Mouse (Mus musculus) MEL (cell line): ENCODE measurements around the gene BC024063. TPM values are rescaled to one million over a fixed set of nuclear protein-coding genes. Genes with fewer than 3 reads are reported as not detected.

ENCODE experiments used
- DNase-seq: peaks from one replicate; pipeline ENCODE4 v3.0.0; 2011; ENCODE audit warnings: low read depth, low spot score
- H3K27ac ChIP-seq: 2 replicates; pipeline ENCODE4 v1.5.1; 2012; ENCODE audit warnings: low read depth, mild to moderate bottlenecking, control low read depth, low read length, moderate library complexity; ENCODE audit not compliant: control insufficient read depth
- H3K27me3 ChIP-seq, 2 experiments: fragments of 150-350 bp in 1 of 2; sonication (generic) in 1 of 2; 2 replicates each; pipeline ENCODE4 v1.6.1; 2012; ENCODE audit warnings: low read length in 2 of 2, mild to moderate bottlenecking in 2 of 2, improper control_type of control experiment in 1 of 2, moderate library complexity in 1 of 2; ENCODE audit not compliant: insufficient read depth in 2 of 2, control insufficient read depth in 1 of 2
- H3K36me3 ChIP-seq, 2 experiments: 2 replicates each; pipeline ENCODE4 v1.6.1; 2012 to 2014; ENCODE audit warnings: low read length in 2 of 2, improper control_type of control experiment in 1 of 2, inconsistent platforms in 1 of 2, mild to moderate bottlenecking in 1 of 2; ENCODE audit not compliant: insufficient read depth in 2 of 2, control insufficient read depth in 1 of 2
- H3K4me1 ChIP-seq, 2 experiments: fragments of 150-350 bp in 1 of 2; sonication (generic) in 1 of 2; 2 replicates each; pipeline ENCODE4 v1.6.1; 2012; ENCODE audit warnings: low read length in 2 of 2, improper control_type of control experiment in 1 of 2, mild to moderate bottlenecking in 1 of 2; ENCODE audit not compliant: insufficient read depth in 2 of 2, control insufficient read depth in 1 of 2
- H3K4me3 ChIP-seq, 2 experiments: fragments of 150-350 bp in 1 of 2; sonication (generic) in 1 of 2; 2 replicates each; pipeline ENCODE4 v1.5.1; 2012; ENCODE audit warnings: low read depth in 2 of 2, low read length in 2 of 2, mild to moderate bottlenecking in 2 of 2, moderate library complexity in 2 of 2, control low read depth in 1 of 2, improper control_type of control experiment in 1 of 2; ENCODE audit not compliant: control insufficient read depth in 1 of 2, insufficient read depth in 1 of 2
- H3K79me2 ChIP-seq: 2 replicates; pipeline ENCODE4 v1.6.1; 2012; ENCODE audit warnings: mild to moderate bottlenecking, low read length, moderate library complexity; ENCODE audit not compliant: control insufficient read depth, poor library complexity, insufficient read depth
- H3K9ac ChIP-seq: 2 replicates; pipeline ENCODE4 v1.6.1; 2012; ENCODE audit warnings: low read depth, mild to moderate bottlenecking, control low read depth, low read length, moderate library complexity; ENCODE audit not compliant: control insufficient read depth, poor library complexity, severe bottlenecking
- H3K9me3 ChIP-seq: fragments of 150-350 bp; sonication (generic); replicated peaks from 2 replicates; pipeline ENCODE4 v1.6.1; 2012; ENCODE audit warnings: mild to moderate bottlenecking, low read length, improper control_type of control experiment, moderate library complexity; ENCODE audit not compliant: insufficient read depth
- BHLHE40 ChIP-seq: IDR thresholded peaks from 2 replicates; pipeline ENCODE4 v1.6.1; 2012; ENCODE audit warnings: low read depth, mild to moderate bottlenecking, inconsistent platforms, low read length, improper control_type of control experiment, borderline replicate concordance
- CHD2 ChIP-seq: IDR thresholded peaks from 2 replicates; pipeline ENCODE4 v1.6.1; 2011; ENCODE audit warnings: low read length, improper control_type of control experiment
- E2F4 ChIP-seq: IDR thresholded peaks from 2 replicates; pipeline ENCODE4 v1.6.1; 2011; ENCODE audit warnings: low read depth, low read length, improper control_type of control experiment, borderline replicate concordance
- ELF1 ChIP-seq: IDR thresholded peaks from 2 replicates; pipeline ENCODE4 v1.6.1; 2014; ENCODE audit warnings: low read depth, mild to moderate bottlenecking, inconsistent platforms, low read length, improper control_type of control experiment, moderate library complexity
- EP300 ChIP-seq, 2 experiments: IDR thresholded peaks; 2 replicates each; pipeline ENCODE4 v1.6.1; 2011; ENCODE audit warnings: improper control_type of control experiment in 2 of 2, low read length in 2 of 2, low read depth in 1 of 2, mild to moderate bottlenecking in 1 of 2
- ETS1 ChIP-seq: IDR thresholded peaks from 2 replicates; pipeline ENCODE4 v1.6.1; 2012; ENCODE audit warnings: low read depth, mild to moderate bottlenecking, inconsistent platforms, low read length, improper control_type of control experiment, moderate library complexity
- GABPA ChIP-seq: IDR thresholded peaks from 2 replicates; pipeline ENCODE4 v1.6.1; 2012; ENCODE audit warnings: low read depth, mild to moderate bottlenecking, inconsistent platforms, low read length, improper control_type of control experiment, moderate library complexity
- GATA1 ChIP-seq: IDR thresholded peaks from 2 replicates; pipeline ENCODE4 v1.6.1; 2011; ENCODE audit warnings: low read depth, low read length, improper control_type of control experiment
- HCFC1 ChIP-seq: IDR thresholded peaks from 2 replicates; pipeline ENCODE4 v1.6.1; 2012; ENCODE audit warnings: low read depth, mild to moderate bottlenecking, inconsistent platforms, low read length, improper control_type of control experiment, moderate library complexity
- KAT2A ChIP-seq: conservative IDR thresholded peaks from 2 replicates; pipeline ENCODE4 v1.6.1; 2012; ENCODE audit warnings: low read depth, low read length, improper control_type of control experiment, inconsistent platforms
- MAFK ChIP-seq: IDR thresholded peaks from 2 replicates; pipeline ENCODE4 v1.6.1; 2011; ENCODE audit warnings: low read depth, mild to moderate bottlenecking, low read length, improper control_type of control experiment, borderline replicate concordance
- MAX ChIP-seq: IDR thresholded peaks from 2 replicates; pipeline ENCODE4 v1.6.1; 2011; ENCODE audit warnings: low read length, improper control_type of control experiment
- MAZ ChIP-seq: IDR thresholded peaks from 2 replicates; pipeline ENCODE4 v1.6.1; 2012; ENCODE audit warnings: low read depth, mild to moderate bottlenecking, inconsistent platforms, low read length, improper control_type of control experiment
- MXI1 ChIP-seq: IDR thresholded peaks from 2 replicates; pipeline ENCODE4 v1.6.1; 2011; ENCODE audit warnings: mild to moderate bottlenecking, low read depth, low read length, improper control_type of control experiment
- MYC ChIP-seq: IDR thresholded peaks from 2 replicates; pipeline ENCODE4 v1.6.1; 2011; ENCODE audit warnings: low read depth, mild to moderate bottlenecking, low read length, improper control_type of control experiment, moderate library complexity
- NELFE ChIP-seq: IDR thresholded peaks from 2 replicates; pipeline ENCODE4 v1.6.1; 2011; ENCODE audit warnings: low read depth, low read length, improper control_type of control experiment
- NRF1 ChIP-seq: IDR thresholded peaks from 2 replicates; pipeline ENCODE4 v1.6.1; 2014; ENCODE audit warnings: low read depth, mild to moderate bottlenecking, inconsistent platforms, low read length, improper control_type of control experiment, moderate library complexity; ENCODE audit not compliant: poor library complexity, insufficient read depth, severe bottlenecking
- POLR2AphosphoS2 ChIP-seq: IDR thresholded peaks from 2 replicates; pipeline ENCODE4 v1.6.1; 2011; ENCODE audit warnings: low read length, improper control_type of control experiment
- RAD21 ChIP-seq: IDR thresholded peaks from 2 replicates; pipeline ENCODE4 v1.6.1; 2011; ENCODE audit warnings: mild to moderate bottlenecking, low read depth, low read length, improper control_type of control experiment
- SMC3 ChIP-seq: IDR thresholded peaks from 2 replicates; pipeline ENCODE4 v1.6.1; 2011; ENCODE audit warnings: low read depth, low read length, improper control_type of control experiment
- TAL1 ChIP-seq: IDR thresholded peaks from 2 replicates; pipeline ENCODE4 v1.6.1; 2012; ENCODE audit warnings: mild to moderate bottlenecking, inconsistent platforms, low read length, moderate library complexity, mixed read lengths
- TBP ChIP-seq: IDR thresholded peaks from 2 replicates; pipeline ENCODE4 v1.8.0; 2011; ENCODE audit warnings: low read depth, low read length, improper control_type of control experiment
- TCF12 ChIP-seq: IDR thresholded peaks from 2 replicates; pipeline ENCODE4 v1.6.1; 2014; ENCODE audit warnings: low read depth, mild to moderate bottlenecking, inconsistent platforms, low read length, improper control_type of control experiment, moderate library complexity
- UBTF ChIP-seq: IDR thresholded peaks from 2 replicates; pipeline ENCODE4 v1.6.1; 2012; ENCODE audit warnings: low read depth, mild to moderate bottlenecking, inconsistent platforms, low read length, improper control_type of control experiment, moderate library complexity, borderline replicate concordance; ENCODE audit not compliant: insufficient read depth
- ZC3H11A ChIP-seq: IDR thresholded peaks from 2 replicates; pipeline ENCODE4 v1.6.1; 2012; ENCODE audit warnings: low read depth, mild to moderate bottlenecking, inconsistent platforms, low read length, improper control_type of control experiment
- ZKSCAN1 ChIP-seq: IDR thresholded peaks from 2 replicates; pipeline ENCODE4 v1.6.1; 2012; ENCODE audit warnings: low read depth, mild to moderate bottlenecking, inconsistent platforms, low read length, improper control_type of control experiment, moderate library complexity
- ZMIZ1 ChIP-seq: IDR thresholded peaks from 2 replicates; pipeline ENCODE4 v1.6.1; 2012; ENCODE audit warnings: low read depth, mild to moderate bottlenecking, inconsistent platforms, low read length, improper control_type of control experiment, moderate library complexity
- polyA plus RNA-seq, 2 experiments: library from polyadenylated mRNA; stranded (reverse) in 1 of 2; unstranded in 1 of 2; fragments of >175 nt in 1 of 2; fragments of >200 nt in 1 of 2; gene quantifications; 2 replicates each; pipeline versions ENCODE4 v1.2.1 to v1.2.4; 2012; ENCODE audit warnings: low replicate concordance in 2 of 2, low read depth in 1 of 2; ENCODE audit not compliant: insufficient read length in 2 of 2, insufficient read depth in 1 of 2, missing spikeins in 1 of 2
- total RNA-seq: library from RNA; depleted of rRNA; stranded (reverse); fragments of 300-350 nt; gene quantifications from 2 replicates; pipeline ENCODE4 v1.2.3, GENCODE M21; 2012

BC024063 gene
- total and polyA plus RNA-seq, 3 experiments = 0.92 to 2.3 TPM; not detected in 1

- Histone ChIP-seq H3K4me3 (no peak overlapping the region), H3K4me1 (peaks cover 0 to 8% of the 10 kb centered on the region in 2 experiments; a peak in 1 of 4 replicates), H3K9me3 (peaks cover 1% of the 10 kb centered on the region; the same call in 1 of the 2 replicates), H3K27me3 (no peaks in the 10 kb centered on the region; a peak in 1 of 4 replicates), H3K79me2 (peaks cover 2% of the 10 kb centered on the region)
- TF ChIP-seq SMC3 = no peak
- TF ChIP-seq RAD21 = no peak
- no peak for TF ChIP-seq MAZ
- TF ChIP-seq CHD2 = no peak
- no peak for TF ChIP-seq NELFE
- TF ChIP-seq NRF1 = no peak
- TF ChIP-seq BHLHE40 = no peak
- TF ChIP-seq TBP = no peak
- TF ChIP-seq ZKSCAN1 = no peak
- no peak for TF ChIP-seq UBTF
- no peak for TF ChIP-seq MXI1
- TF ChIP-seq TCF12 = no peak
- no peak for TF ChIP-seq HCFC1
- TF ChIP-seq ZC3H11A = no peak
- no peak for TF ChIP-seq ETS1
- no peak for TF ChIP-seq ELF1
- no peak for TF ChIP-seq EP300 (IDR thresholded peaks at IDR 0.05; ENCODE audit: low read depth in 1 of 2, low read length in 2 of 2)
- no peak for TF ChIP-seq MAX
- TF ChIP-seq, all 39 proteins: peak for 0
- H3K36me3 ChIP-seq = peaks cover 0 to 3% of the 10 kb centered on the region in 2 experiments; a peak in 1 of 4 replicates
- DNase-seq = no peak
- H3K27ac ChIP-seq = no peak overlapping the region
- no peak overlapping the region for H3K9ac ChIP-seq
Observed at GRCm38 (mm10) chr10:82046603-82047002, 36.5 kb upstream of the BC024063 start.

GRCm38 (mm10) chr10:82047597-82048459 lies 35.3 kb upstream of the BC024063 start, which contains the start of gene Zfp873:
Gene Zfp873 (plus strand): TSS chr10:82048123.
- Histone ChIP-seq H3K4me1 (peaks cover 0 to 8% of the 10 kb centered on the region in 2 experiments; a peak in 1 of 4 replicates), H3K27me3 (no peaks in the 10 kb centered on the region), H3K9ac (peak within 1 kb of the TSS; percentile 88), H3K27ac (peak within 1 kb of the TSS; percentile 72), H3K36me3 (peaks cover 0 to 3% of the 10 kb centered on the region in 2 experiments; a peak in 1 of 4 replicates), H3K79me2 (peaks cover 2% of the 10 kb centered on the region), H3K4me3 (peak within 1 kb of the TSS; percentile 78 to 84), H3K9me3 (peaks cover 1% of the 10 kb centered on the region; the same call in 1 of the 2 replicates)
- peak; percentile 97 for DNase-seq
- TF ChIP-seq POLR2AphosphoS2 = peak; percentile 81; the same call in 1 of the 2 replicates
- TF ChIP-seq MXI1 = peak; percentile 13; the same call in 1 of the 2 replicates
- TF ChIP-seq GATA1 = no peak
- 0 out of 2 replicates have a peak, but pooled peaks have one; percentile 24 for TF ChIP-seq ZKSCAN1
- TF ChIP-seq ELF1 = peak; percentile 77
- TF ChIP-seq GABPA = no peak
- peak; percentile 67 for TF ChIP-seq ZMIZ1
- peak; percentile 82 for TF ChIP-seq TBP
- TF ChIP-seq MAZ = no peak
- no peak for TF ChIP-seq MAFK
- peak; percentile 89 for TF ChIP-seq NELFE
- 0 out of 2 replicates have a peak, but pooled peaks have one; percentile 4 for TF ChIP-seq MYC
- TF ChIP-seq KAT2A = 0 out of 2 replicates have a peak, but pooled peaks have one; percentile 37
- no peak for TF ChIP-seq ETS1
- TF ChIP-seq TAL1 = no peak
- 0 out of 2 replicates have a peak, but pooled peaks have one; percentile 17 for TF ChIP-seq TCF12
- TF ChIP-seq HCFC1 = peak; percentile 77
- TF ChIP-seq NRF1 = peak; percentile 92
- 0 out of 2 replicates have a peak, but pooled peaks have one; percentile 63 for TF ChIP-seq E2F4
